Mouse (Mus musculus): ENCODE results near the gene Ulk4. TPM values are rescaled to one million over a fixed set of nuclear protein-coding genes. Genes with fewer than 3 reads are reported as not detected.

Ulk4 gene
- total RNA-seq, 2 experiments from 2014 or later, result 7.4 to 9.1 TPM

- no peak for DNase-seq (ENCODE audit: low spot score in 2 of 2)
Measured at GRCm38 (mm10) chr9:121301041-121301920, 24.3 kb upstream of the Ulk4 start.

GRCm38 (mm10) chr9:121299976-121300570, 23.1 kb upstream of the Ulk4 start:
- no peak for DNase-seq (ENCODE audit: low spot score in 2 of 2)
- intact Hi-C loops (cut with DNase I), result loop anchor here (5.0 kb wide), 1 partner anchor 72 kb away; no protein-coding TSS in a partner anchor

More at GRCm38 (mm10) chr9:121301041-121301920, 24.3 kb upstream of the Ulk4 start:
- intact Hi-C loops (cut with DNase I), result no loop called here

- no peak for DNase-seq (ENCODE audit: low spot score in 2 of 2)
- intact Hi-C loops (cut with DNase I), result loop anchor here (5.0 kb wide), 1 partner anchor 73 kb away; no protein-coding TSS in a partner anchor
Measured at GRCm38 (mm10) chr9:121299223-121299755, 22.3 kb upstream of the Ulk4 start.

GRCm38 (mm10) chr9:121298411-121299091, 21.6 kb upstream of the Ulk4 start:
- intact Hi-C loops (cut with DNase I), result loop anchor here (5.0 kb wide), 1 partner anchor 74 kb away; no protein-coding TSS in a partner anchor
- no peak for DNase-seq (ENCODE audit: low spot score in 2 of 2)

- DNase-seq (ENCODE audit: low spot score in 2 of 2), result peak in 1 of 2 experiments; percentile 38
- intact Hi-C loops (cut with DNase I), result loop anchor here (5.0 kb wide), 1 partner anchor 74 kb away; no protein-coding TSS in a partner anchor
Measured at GRCm38 (mm10) chr9:121298065-121298398, 21.0 kb upstream of the Ulk4 start.

GRCm38 (mm10) chr9:121297171-121298064, 20.4 kb upstream of the Ulk4 start, which contains the start of gene Trak1:
Trak1 (plus strand) TSS chr9:121297502.
- intact Hi-C loops (cut with DNase I), result loop anchor here (5.0 kb wide), 1 partner anchor 75 kb away; no protein-coding TSS in a partner anchor
- DNase-seq (ENCODE audit: low spot score in 2 of 2), result peak; percentile 39 to 67

- no peak for DNase-seq (ENCODE audit: low spot score in 2 of 2)
- intact Hi-C loops (cut with DNase I), result loop anchor here (5.0 kb wide), 1 partner anchor 77 kb away; no protein-coding TSS in a partner anchor
Measured at GRCm38 (mm10) chr9:121295221-121295620, 18.2 kb upstream of the Ulk4 start.

- intact Hi-C loops (cut with DNase I), result no loop called here
- no peak for DNase-seq (ENCODE audit: low spot score in 2 of 2)
Measured at GRCm38 (mm10) chr9:121293187-121293586, 16.2 kb upstream of the Ulk4 start.

GRCm38 (mm10) chr9:121291275-121291674, 14.3 kb upstream of the Ulk4 start:
- no peak for DNase-seq (ENCODE audit: low spot score in 2 of 2)
- intact Hi-C loops (cut with DNase I), result no loop called here

GRCm38 (mm10) chr9:121286325-121286901, 9.4 kb upstream of the Ulk4 start:
- no peak for DNase-seq (ENCODE audit: low spot score in 2 of 2)
- intact Hi-C loops (cut with DNase I), result no loop called here

- DNase-seq (ENCODE audit: low spot score in 2 of 2), result peak; percentile 45 to 67
- intact Hi-C loops (cut with DNase I), result no loop called here
Measured at GRCm38 (mm10) chr9:121285341-121286324, 8.6 kb upstream of the Ulk4 start.

GRCm38 (mm10) chr9:121284422-121284821, 7.4 kb upstream of the Ulk4 start:
- intact Hi-C loops (cut with DNase I), result loop anchor here (1.0 kb wide), 1 partner anchor 90 kb away; no protein-coding TSS in a partner anchor
- DNase-seq (ENCODE audit: low spot score in 2 of 2), result no peak

GRCm38 (mm10) chr9:121283620-121284185, 6.7 kb upstream of the Ulk4 start:
- intact Hi-C loops (cut with DNase I), result loop anchor here (1.0 kb wide), 1 partner anchor 91 kb away; no protein-coding TSS in a partner anchor
- DNase-seq (ENCODE audit: low spot score in 2 of 2), result peak in 1 of 2 experiments; percentile 37

GRCm38 (mm10) chr9:121281891-121282290, 4.9 kb upstream of the Ulk4 start:
- intact Hi-C loops (cut with DNase I), result no loop called here
- DNase-seq (ENCODE audit: low spot score in 2 of 2), result no peak

- intact Hi-C loops (cut with DNase I), result loop anchor here (5.0 kb wide), 1 partner anchor 158 kb away; no protein-coding TSS in a partner anchor
- DNase-seq (ENCODE audit: low spot score in 2 of 2), result no peak
Measured at GRCm38 (mm10) chr9:121279216-121279615, 2.2 kb upstream of the Ulk4 start.

GRCm38 (mm10) chr9:121276745-121277117, 266 bp downstream of the Ulk4 start:
- intact Hi-C loops (cut with DNase I), result loop anchor here (5.0 kb wide), 1 partner anchor 161 kb away; no protein-coding TSS in a partner anchor
- DNase-seq (ENCODE audit: low spot score in 2 of 2), result no peak

GRCm38 (mm10) chr9:121271561-121271960, 5.4 kb downstream of the Ulk4 start:
- no peak for DNase-seq (ENCODE audit: low spot score in 2 of 2)
- intact Hi-C loops (cut with DNase I), result no loop called here

All from left cerebral cortex, postnatal 25 days (tissue).